Mouse (Mus musculus): ENCODE results near the gene Nxpe4.
"Not testable (repeated sequence)": the region's sequence is repeated elsewhere in the genome, so short reads cannot be mapped to it uniquely, and the experiment has no call there.

Nxpe4 gene

DNA sequence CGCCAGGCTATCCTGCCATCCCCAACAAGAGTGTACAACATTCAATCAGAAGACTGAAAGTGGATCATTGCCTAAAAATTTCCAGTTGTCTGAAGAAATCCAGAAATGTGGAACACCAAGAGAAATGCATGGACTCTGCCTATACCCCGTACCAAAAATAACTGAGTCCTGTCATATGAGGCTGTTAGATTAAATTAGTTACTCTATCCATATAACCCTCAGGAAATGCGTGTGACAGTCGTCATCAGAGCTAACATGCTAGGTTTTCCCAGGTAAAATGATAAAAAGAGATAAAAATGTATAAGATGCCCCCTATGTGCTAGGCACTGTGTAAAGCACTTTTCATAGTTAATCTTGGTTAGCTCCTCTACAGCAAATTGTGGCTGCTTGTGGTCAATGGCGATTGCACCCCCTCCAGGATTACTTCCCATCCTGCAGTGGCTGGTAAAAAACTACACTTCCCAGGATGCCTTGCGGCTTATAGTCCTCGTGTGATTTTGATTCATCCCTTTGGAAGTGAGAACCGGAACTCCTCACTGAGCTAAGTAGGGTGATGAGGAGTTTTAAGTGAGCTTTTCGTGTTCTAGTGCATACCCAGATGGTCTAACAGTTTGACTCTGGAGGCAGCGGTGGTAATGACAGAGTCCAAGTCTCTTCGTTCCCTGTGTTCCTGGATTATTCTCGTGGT, at the start of gene Nxpe4:
Gene Nxpe4, plus strand, starts transcription at position 519 of the 688 bp plus-strand sequence.
- DNase-seq (ENCODE audit: low spot score), result no peak

DNA sequence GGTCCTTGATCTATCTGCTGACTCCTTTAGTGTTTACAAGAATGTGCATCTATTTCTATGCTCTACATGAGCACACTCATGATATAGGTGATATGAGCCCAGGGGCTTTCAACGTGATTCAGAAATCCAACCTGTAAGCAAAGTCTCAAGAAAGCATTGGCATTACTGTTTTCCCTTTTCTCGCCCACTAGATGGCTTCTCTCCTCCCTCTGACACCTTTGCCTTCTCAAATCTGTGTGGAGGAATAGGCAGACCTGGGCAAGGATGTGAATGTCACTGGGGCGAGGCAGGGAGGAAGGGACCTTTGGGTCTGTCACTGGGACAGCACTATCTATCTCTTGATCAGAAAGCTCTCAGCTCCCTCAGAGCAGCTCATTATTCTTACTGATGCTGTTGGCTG, 35.0 kb upstream of the Nxpe4 start:
- no peak for DNase-seq (ENCODE audit: low spot score)

DNA sequence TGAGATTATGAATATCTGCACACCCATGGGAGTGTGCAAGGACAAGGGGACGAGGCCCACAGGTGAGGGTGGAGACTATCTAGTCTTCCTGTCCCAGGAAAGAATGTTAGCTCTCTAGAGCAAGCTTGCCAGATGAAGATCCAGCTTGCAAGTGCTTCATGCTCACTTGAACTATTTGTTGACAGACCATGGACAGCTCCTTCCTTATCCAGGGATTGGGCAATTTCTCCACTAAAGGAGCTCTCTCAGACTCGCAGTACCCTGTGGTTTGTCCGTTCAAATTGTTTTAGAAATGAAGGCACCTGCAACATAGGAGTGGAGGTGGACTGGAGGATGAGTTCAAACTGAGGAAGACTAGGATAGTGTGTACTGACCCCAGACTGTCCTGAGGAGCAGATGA, 24.3 kb upstream of the Nxpe4 start:
- no peak for DNase-seq (ENCODE audit: low spot score)

DNA sequence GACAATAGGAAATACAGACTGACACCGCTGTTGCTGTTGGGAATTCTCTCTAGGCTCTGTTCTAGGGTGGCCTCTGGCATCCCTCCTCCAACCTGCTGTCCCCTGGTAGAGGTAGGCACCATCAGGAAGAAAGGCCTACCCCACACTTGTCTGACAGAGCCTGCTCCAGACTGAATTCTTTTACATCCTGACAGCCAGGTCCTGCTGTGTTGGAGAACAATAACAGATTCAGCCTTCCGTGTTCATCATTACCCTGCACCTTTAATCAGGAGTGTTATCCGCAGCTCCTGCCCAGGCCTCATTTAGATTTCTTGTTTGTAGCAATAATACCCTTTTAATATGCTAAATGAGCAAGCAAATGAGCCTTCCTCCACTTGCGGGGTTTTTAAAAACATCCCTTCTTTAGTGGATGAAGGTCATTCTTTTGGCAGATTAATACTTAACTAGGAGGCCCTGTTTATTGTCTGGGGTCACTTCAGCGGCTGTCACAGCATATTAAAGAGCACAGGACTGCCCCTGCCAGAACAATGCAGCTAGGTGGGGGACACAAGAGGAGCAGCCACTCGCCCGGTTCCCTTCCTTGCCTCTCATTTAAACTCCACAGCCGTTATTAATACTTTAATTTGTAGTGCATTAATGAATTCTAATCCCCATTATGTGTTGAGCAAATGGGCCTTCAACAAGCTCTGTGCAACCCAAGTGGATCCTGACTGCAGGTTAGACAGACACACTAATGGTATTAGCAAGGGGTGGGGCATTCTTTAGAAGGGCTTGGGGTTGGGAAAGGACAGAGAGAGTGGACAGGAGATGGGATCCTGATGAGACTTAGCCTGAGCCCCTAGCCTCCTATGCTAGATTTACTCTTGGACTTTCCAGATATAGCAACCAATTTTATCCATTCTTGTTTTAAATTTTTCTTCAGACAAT, 21.1 kb upstream of the Nxpe4 start:
- no peak for DNase-seq (ENCODE audit: low spot score)

DNA sequence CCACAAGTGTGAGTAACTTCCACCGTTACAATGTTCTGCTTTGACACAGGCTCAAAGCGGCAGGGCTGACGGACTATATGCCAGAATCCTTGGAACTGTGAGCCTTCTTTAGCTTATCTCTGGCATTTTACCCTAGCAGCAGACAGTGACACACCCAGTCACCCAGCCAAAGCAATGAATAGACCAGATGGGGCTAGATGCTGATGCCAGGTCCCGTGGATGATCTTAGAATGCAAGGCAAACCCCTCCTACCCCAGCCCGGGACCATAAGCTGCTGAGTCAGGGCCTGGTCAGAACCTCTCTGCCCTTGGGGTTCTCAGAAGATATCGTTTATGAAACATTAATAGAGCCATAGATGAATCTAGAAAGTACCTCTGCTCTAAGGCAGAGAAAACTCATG, 19.2 kb upstream of the Nxpe4 start:
- no peak for DNase-seq (ENCODE audit: low spot score)

DNA sequence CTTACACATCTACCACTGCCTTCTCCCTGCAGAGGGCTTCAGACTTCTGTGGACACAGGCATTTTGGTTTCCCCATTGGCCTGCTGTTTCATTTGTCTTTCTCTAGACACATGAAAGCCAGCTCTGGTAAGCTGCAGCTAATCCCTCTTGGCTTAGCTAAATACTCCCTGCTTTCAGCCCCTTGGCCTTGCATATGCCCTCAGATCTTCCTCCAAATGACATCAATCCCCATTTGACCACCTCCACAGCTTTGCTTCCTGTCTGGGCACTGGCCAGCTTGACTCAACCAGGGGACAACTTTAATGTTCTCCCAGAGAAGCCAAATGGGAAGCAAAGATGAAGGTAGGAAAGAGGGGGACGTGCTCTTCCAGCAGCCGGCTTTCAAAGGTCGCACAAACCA, 15.1 kb upstream of the Nxpe4 start:
- DNase-seq (ENCODE audit: low spot score), result no peak

DNA sequence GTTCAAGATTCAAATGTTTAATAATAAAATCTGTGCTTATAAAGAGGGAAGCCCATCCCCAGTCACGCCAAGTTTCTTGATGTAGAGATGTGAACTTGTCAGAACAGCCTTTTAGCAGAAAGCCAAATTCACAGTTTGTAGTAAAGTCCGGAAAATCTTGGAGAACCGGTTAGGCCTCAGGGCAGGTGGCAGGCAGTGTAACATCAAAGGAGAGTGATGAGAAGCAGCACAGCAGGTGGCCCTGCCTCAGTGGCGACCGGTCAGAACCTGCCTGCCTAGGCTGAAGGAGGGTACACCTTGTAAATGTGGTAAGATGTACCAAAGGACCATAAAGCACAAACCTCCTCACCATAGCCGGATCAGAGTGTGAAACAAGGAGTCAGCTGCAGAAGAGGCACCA, 4.7 kb downstream of the Nxpe4 start:
- DNase-seq (ENCODE audit: low spot score), result not testable (repeated sequence)

DNA sequence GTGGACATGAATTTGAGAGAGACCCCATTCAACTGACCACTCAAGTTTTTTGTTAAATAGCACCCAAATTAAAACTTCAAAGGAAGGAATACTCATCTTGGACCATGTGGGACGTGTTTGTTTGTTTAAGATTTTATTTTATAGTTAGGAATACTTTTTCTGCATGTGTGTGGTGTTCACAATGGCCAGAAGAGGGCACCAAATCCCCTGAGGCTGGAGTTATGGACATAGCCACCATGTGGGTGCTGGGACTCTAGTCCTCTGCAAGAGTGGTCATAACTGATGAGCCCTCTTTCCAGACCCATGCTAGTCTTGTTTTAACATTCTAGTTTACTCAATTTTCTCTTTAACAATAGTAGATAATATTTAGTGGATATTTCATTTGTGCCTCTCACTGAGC, 14.9 kb downstream of the Nxpe4 start:
- DNase-seq (ENCODE audit: low spot score), result no peak

DNA sequence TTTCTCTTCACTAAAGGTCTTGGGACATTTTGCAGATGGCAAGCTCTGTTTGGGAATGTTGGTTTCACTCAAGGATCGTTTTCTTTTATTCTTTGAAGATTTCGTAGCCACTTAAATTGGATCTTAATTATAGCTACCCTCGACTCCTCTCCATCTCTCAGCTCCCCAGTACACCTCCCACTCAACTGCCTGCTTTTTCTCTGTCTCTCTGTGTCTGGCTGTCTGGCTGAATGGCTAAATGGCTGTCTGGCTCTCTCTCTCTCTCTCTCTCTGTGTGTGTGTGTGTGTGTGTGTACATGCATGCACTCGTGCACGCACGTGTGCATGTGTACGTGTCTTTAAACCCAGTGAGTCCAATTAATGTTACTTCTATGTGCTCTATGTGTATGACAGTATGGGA, 19.5 kb downstream of the Nxpe4 start:
- no peak for DNase-seq (ENCODE audit: low spot score)

DNA sequence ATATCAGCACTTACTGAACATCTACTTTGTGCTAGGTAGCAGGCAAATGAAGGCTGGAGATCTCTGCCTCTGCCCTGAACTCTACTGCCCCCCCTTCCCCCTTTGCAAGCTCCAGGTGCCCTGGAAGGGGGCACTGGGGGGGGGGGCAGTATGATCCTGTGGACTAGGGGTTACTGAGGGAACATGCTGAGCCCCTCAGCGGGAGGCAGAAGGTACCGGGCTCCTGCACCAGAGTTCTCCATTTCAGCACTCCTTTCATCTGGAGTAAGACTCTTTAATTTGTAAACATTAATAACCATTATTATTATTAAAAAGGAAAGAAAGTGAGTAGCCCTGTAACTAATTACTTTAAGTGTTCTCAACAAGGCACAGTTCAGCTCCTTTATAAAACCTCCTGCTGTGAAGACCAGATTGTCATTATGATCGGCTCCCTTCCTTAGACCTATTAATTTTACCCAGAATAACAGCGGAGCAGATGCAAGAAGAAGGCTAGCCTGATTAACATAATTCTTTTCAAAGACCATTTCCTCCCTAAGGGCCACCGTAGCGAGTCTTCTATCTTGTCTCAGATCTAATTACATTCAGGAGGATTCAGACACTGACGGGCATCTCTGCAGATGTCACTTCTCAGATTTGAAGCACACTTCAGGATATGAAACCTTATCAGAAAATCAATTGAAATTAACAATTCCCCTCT, 21.0 kb downstream of the Nxpe4 start:
- DNase-seq (ENCODE audit: low spot score), result no peak

DNA sequence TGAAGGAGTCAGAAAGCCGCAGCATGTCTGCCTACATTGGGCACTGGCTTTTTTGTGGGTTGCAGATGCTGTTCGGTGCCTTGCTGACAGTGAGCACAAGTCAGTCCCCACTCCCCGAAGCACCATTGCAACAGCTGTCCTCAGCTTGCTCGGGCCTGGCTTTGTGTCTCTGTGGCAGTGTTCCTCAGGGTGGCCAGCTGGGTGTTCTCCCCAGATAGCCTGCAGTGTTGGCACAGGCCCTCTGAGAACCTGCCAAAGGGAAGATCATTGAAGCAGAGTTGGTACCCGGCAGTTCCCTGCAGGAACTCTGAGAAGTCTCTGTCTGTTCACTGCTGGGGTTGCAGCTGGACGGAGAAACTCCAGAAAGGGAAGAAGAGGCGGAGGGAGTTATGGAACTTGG, 22.5 kb downstream of the Nxpe4 start:
- no peak for DNase-seq (ENCODE audit: low spot score)

DNA sequence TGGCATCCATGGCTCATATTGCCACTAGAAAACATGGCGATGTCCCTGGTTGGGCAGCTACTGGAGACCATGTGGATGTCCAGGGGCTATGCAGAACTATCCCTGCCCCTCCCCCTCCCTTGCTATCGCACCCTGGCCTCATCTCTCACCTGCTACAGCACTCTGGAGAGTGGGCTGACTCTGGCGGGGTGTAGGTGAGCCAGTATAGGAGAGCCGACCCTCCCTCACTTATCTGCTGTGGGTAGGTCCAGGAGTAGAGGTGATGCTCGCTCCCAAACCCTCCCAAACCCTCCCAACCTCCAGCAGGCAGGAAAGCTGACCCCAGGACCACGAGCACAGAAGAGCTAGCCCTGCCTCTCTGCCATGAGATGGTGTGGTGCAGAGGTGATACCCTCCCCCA, 27.0 kb downstream of the Nxpe4 start:
- no peak for DNase-seq (ENCODE audit: low spot score)

DNA sequence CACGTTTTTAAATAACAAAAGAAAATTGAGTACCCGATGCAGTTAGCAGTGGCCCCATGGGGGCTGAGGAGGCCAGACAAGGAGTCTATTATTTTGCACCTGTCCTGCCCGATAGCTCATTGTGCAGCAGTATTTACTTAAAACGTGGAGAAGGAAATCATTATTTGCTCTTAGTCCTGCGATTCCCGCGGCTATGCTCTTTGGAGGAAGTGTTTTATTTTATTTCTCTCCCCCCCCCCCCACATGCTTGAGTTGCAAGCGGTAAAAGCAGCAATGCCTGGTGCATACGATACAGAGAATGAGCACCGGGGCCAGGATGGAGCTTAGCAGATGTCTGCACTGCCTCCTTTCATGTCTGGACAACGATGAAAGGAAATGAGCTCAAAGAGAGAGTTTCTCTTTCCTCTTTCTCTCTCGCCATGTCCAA, 35.6 kb downstream of the Nxpe4 start:
- no peak for DNase-seq (ENCODE audit: low spot score)

DNA sequence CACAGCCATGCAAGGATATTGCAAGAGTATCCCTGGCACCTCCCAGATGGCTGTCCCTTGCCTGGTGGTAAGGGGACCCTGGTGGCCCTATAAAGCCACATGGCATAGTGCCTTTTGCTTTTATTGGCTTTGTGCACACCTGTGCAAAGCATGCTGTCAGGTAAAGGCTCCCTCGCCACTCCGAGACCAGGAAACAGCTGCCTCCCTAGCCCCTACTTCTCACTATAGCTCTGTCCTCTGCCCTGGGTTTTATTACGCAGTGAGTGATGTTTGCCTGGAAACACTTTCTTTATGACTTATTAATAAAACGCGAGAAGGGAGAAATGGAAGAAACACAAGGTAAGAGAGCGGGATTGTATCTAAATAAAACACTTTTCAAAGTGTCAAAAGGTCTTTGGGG, 49.1 kb downstream of the Nxpe4 start:
- no peak for DNase-seq (ENCODE audit: low spot score)

DNA sequence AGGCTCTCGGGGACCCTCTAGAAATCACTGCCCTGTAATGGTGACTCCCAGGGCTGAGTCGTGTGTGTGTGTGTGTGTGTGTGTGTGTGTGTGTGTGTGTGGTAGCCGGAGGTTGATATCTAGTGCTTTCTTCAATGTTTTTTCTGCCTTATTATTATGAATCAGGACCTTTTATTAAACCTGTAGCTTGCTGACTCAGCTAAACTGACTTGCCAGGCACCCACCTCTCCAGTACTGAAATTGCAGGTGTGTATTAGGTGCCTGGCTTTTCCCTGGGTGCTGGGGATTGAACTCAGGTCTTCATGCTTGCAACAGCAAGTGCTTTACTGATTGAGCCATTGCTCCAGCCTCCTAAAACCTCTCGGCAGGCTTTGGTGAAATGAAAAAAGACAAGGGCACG, 50.1 kb downstream of the Nxpe4 start:
- DNase-seq (ENCODE audit: low spot score), result no peak

DNA sequence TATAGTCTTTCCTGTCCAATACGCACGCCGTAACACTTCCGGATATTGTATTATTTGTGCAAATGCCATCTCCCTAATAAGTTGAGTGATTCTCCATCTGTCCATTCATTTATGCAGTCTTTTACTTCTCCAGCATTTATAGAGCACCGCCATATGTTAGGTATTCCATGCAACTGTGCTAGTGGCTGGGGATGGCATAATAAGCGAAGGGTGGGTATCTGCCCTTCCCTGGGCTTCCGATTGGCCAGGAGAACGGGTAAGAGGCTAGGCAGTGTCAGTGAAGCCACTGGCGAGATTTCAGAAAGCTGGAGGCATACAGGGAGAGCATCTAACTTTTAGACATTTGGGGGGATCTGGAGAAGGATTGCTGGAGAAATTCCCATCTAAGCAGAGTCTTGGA, 52.9 kb downstream of the Nxpe4 start:
- no peak for DNase-seq (ENCODE audit: low spot score)

DNA sequence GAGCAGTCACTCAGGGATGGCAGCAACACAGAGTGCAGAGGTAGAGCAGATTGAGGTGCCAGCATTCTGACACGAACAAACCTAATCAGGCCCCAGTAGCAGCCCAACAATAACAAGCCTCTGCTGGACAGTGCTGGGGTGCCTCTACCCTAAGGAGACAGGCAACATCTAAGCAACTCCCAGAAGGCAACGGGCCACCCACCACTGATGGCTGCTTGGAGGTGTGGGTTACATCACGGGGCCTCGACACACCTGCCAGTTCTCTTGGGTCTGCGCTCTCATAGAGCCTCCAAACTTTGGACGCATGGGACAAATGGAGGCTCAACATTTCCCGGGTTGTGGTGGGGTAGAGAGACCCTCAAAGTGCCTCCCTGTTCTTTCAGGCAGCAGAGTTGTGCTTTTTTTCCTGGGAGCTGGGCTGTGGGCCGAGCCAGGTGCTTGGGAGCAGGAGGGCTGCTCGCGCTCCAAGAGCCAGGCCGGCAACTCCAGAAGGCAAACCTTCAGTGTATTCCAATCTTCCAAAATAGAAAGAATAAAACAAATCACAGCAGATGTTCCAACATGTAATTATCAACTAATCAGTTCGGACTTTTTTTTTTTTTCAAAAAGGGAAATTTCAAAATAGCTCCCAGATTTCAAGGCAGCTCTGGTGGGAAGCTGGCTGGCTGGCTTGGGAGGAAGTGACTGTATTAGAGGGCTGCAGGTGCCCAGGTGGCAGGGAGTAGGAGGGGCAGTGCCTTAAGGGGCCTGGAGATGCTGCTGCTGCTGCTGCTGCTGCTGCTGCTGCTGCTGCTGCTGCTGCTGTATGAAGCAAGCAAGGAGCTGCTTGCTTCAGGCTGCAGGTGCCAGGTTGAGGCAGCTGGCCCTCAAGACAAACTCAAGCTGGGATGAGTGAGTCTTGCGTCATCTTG, 54.5 kb downstream of the Nxpe4 start:
- DNase-seq (ENCODE audit: low spot score), result no peak

DNA sequence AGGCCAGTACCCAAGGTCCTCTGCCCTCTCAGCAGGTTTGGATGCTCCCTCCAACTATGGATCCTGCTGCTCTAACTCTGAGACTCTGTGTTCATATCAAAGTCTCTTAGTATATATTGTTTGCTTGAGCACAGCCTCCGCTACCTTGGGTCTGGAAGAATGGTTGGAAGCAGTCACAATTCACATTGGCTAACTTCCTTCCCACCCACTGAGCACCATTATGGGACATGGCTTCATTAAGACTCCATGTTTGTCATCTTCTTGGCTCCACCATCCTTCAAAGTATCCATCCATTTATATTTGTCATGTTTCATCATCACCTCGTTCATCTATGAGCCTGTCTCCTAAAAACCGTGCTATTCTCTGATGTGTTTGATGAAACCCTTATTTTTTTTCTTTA, 68.9 kb downstream of the Nxpe4 start:
- no peak for DNase-seq (ENCODE audit: low spot score)

DNA sequence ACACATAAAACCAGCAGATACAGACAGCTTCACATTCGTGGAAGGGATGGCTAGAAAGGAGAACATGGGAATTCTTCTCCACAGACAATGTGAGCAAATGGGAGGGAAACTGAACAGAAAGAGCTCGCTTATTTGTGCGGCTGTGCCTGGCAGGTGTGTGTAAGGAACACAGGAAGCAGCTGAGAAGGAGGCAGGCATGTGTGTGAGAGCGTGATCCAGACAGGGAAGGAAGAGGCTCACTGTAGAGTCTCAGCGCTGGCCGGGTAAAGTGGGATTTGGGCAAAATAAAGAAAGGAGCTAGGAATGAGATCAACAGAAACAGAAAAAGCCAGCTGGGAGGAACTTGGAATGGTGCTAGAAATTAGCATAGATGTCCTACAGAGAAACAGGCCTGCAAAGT, 74.6 kb downstream of the Nxpe4 start:
- no peak for DNase-seq (ENCODE audit: low spot score)

DNA sequence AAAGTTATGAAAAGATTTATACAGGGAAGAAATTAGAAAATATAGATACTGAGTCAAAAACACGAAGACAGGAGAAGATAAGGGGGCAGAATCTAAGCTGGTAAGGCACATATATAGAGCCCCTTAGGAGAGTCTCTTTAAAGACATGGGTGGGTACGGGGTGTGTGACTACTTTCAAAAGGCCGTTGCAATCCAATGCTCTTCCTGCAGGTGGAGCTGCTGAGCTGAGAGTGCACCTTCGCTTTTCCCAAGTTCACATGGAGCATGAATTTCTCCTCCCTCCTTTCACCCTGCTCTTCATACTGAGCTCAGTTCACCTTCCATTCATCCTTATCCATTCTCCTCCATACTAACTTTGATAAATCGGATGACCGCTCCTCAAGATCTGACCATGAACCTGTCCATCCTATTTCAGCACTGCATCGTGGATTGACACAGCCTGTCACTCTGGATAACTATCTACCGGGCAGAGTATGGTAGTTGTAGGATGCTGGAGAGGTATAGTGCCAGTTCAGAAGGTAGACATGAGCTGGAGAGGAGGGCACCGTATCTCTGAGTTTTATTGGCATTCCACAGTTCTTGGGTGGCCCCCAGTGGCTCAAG, 76.4 kb downstream of the Nxpe4 start:
- no peak for DNase-seq (ENCODE audit: low spot score)

DNA sequence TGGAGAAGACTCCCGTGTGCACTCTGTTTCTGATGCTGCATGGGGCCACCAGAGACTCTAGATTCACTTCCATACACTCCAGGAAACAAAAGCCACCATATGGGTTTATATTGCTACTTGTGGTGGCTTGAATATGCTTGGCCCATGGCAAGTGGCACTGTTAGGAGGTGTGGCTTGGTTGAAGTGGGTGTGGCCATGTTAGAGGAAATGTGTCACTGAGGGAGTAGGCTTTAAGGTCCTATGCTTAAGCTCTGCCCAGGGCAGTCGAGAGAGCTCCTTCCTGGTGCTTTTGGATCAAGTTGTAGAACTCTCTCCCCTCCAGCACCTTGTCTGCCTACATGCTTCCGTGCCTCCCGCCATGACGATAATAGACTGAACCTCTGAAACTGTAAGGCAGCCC, 77.6 kb downstream of the Nxpe4 start:
- no peak for DNase-seq (ENCODE audit: low spot score)

Measured in T-cell, adult 2 months (primary cell).